ENCODE assay signal across 9 mouse cellular contexts in genomic region chr19:5461411-5461810, GRCm38 (mm10). TPM values are rescaled to one million over a fixed set of nuclear protein-coding genes. Genes with fewer than 3 reads are reported as not detected.
A peak's percentile ranks its signal among the peaks of the same experiment; 100 is the strongest.
DNase-seq lines count a peak whose midpoint lies in the region; ATAC-seq and TF ChIP-seq lines count a peak whose summit lies in the region.
"Had no signal": no experiment of that assay in that cellular context is flagged by ENCODE, and none has a peak within 500 bp of the region (broad histone marks: within the 10 kb centered on the region; RNA-seq: fewer than 3 reads in every experiment).

No protein-coding gene starts in this region.

- 85% methylated on average over 6 of the region's 6 CpGs for WGBS in embryonic facial prominence, embryonic 13.5 days
- WGBS in intestine, embryonic 14.5 days, result 88% methylated on average over 6 of the region's 6 CpGs
- WGBS in midbrain, postnatal 0 days, result 86% methylated on average over 6 of the region's 6 CpGs

- peak overlapping the region; percentile 79 for H3K9ac ChIP-seq in embryonic facial prominence, embryonic 13.5 days
- no peak overlapping the region; the same call in 1 of the 2 replicates for H3K9ac ChIP-seq in intestine, embryonic 14.5 days (ENCODE audit: low read length)
- peak overlapping the region; percentile 77 for H3K9ac ChIP-seq in midbrain, postnatal 0 days (replicated peaks; ENCODE audit: low read length, poor library complexity, severe bottlenecking)

- ATAC-seq in embryonic facial prominence, embryonic 13.5 days (ENCODE audit: insufficient number of reproducible peaks, insufficient read depth, low FRiP score, low TSS enrichment, low read depth), result no peak
- ATAC-seq in intestine, embryonic 14.5 days (replicated peaks; ENCODE audit: low FRiP score, low TSS enrichment, low read depth), result no peak
- no peak for ATAC-seq in midbrain, postnatal 0 days (ENCODE audit: low FRiP score)

- DNase-seq in layer of hippocampus, adult 2 months (ENCODE audit: low spot score in 2 of 2), result no peak
- DNase-seq in layer of hippocampus, adult 9-10 months (ENCODE audit: low spot score), result no peak
- DNase-seq in intestine, embryonic 14.5 days (ENCODE audit: low spot score), result no peak
- no peak for DNase-seq in midbrain, postnatal 0 days (ENCODE audit: low spot score)
- no peak for DNase-seq in embryo, embryonic 11 days
- no peak for DNase-seq in urinary bladder, postnatal 25 days (ENCODE audit: low spot score)
- no peak for DNase-seq in cerebellum, adult 18-20 months
- DNase-seq: lung, postnatal 10 days had no signal

- no peak for TF ChIP-seq CTCF in layer of hippocampus, adult 2 months (conservative IDR thresholded peaks at IDR 0.05)
- TF ChIP-seq CTCF in midbrain, postnatal 0 days (IDR thresholded peaks at IDR 0.05), result no peak

- H3K9me3 ChIP-seq in embryonic facial prominence, embryonic 13.5 days, result no peaks in the 10 kb centered on the region
- H3K9me3 ChIP-seq in intestine, embryonic 14.5 days (ENCODE audit: control insufficient read depth, low read length), result no peaks in the 10 kb centered on the region
- H3K9me3 ChIP-seq in midbrain, postnatal 0 days (ENCODE audit: low read length), result no peaks in the 10 kb centered on the region

- peaks cover 30% of the 10 kb centered on the region for H3K4me1 ChIP-seq in embryonic facial prominence, embryonic 13.5 days
- H3K4me1 ChIP-seq in intestine, embryonic 14.5 days (replicated peaks; ENCODE audit: control insufficient read depth, insufficient read depth, low read length), result peaks cover 30% of the 10 kb centered on the region
- peaks cover 5% of the 10 kb centered on the region for H3K4me1 ChIP-seq in midbrain, postnatal 0 days (ENCODE audit: insufficient read depth, low read length)

- peak overlapping the region; percentile 77 for H3K4me3 ChIP-seq in layer of hippocampus, adult 2 months
- H3K4me3 ChIP-seq in embryonic facial prominence, embryonic 13.5 days, result peak overlapping the region; percentile 68
- peak overlapping the region; percentile 91 for H3K4me3 ChIP-seq in intestine, embryonic 14.5 days (ENCODE audit: low read depth, low read length)
- H3K4me3 ChIP-seq in midbrain, postnatal 0 days (ENCODE audit: low read depth, low read length), result peak overlapping the region; percentile 74

- H3K27ac ChIP-seq in layer of hippocampus, adult 2 months, result no peak overlapping the region; the same call in 1 of the 2 replicates
- H3K27ac ChIP-seq in embryonic facial prominence, embryonic 13.5 days, result no peak overlapping the region
- H3K27ac ChIP-seq in intestine, embryonic 14.5 days (ENCODE audit: low read depth), result no peak overlapping the region
- no peak overlapping the region for H3K27ac ChIP-seq in midbrain, postnatal 0 days (ENCODE audit: low read depth, low read length)

- H3K4me2 ChIP-seq in embryonic facial prominence, embryonic 13.5 days, result peak overlapping the region; percentile 91
- peak overlapping the region; percentile 66 for H3K4me2 ChIP-seq in intestine, embryonic 14.5 days (ENCODE audit: low read length)
- H3K4me2 ChIP-seq in midbrain, postnatal 0 days (ENCODE audit: low read depth, low read length, poor library complexity, severe bottlenecking), result peak overlapping the region; percentile 94

- H3K36me3 ChIP-seq in embryonic facial prominence, embryonic 13.5 days, result peaks cover 45% of the 10 kb centered on the region
- peaks cover 39% of the 10 kb centered on the region for H3K36me3 ChIP-seq in intestine, embryonic 14.5 days (ENCODE audit: control insufficient read depth, insufficient read depth, low read length)
- H3K36me3 ChIP-seq in midbrain, postnatal 0 days (ENCODE audit: insufficient read depth, low read length), result peaks cover 25% of the 10 kb centered on the region

- peaks cover 7% of the 10 kb centered on the region; the same call in 1 of the 2 replicates for H3K27me3 ChIP-seq in embryonic facial prominence, embryonic 13.5 days
- H3K27me3 ChIP-seq in intestine, embryonic 14.5 days (replicated peaks; ENCODE audit: control insufficient read depth, insufficient read depth, low read length), result no peaks in the 10 kb centered on the region
- H3K27me3 ChIP-seq in midbrain, postnatal 0 days (ENCODE audit: insufficient read depth, low read length), result no peaks in the 10 kb centered on the region

RNA-seq across cellular contexts. Expression of gene Fibp, which starts 1.0 kb away (rescaled TPM):
- total RNA-seq in layer of hippocampus, adult 2 months (2021), result 10 to 100 TPM; 87.2 to 89.6 TPM
- polyA plus RNA-seq in embryonic facial prominence, embryonic 13.5 days (2015; fragmentation: Nextera tagmentation; extraction: Ambion mirVana), result 138 and 144 TPM in 2 replicates
- 111 and 112 TPM in 2 replicates for polyA plus RNA-seq in intestine, embryonic 14.5 days (2014; fragmentation: Nextera tagmentation; extraction: Ambion mirVana)
- 91.4 and 122 TPM in 2 replicates for total RNA-seq in midbrain, postnatal 0 days (2014; rRNA removed)
- 174 and 191 TPM in 2 replicates for polyA plus RNA-seq in midbrain, postnatal 0 days (2015; fragmentation: Nextera tagmentation; extraction: Ambion mirVana)

RNA-seq across cellular contexts. Expression of gene Ccdc85b, which starts 3.7 kb away (rescaled TPM):
- total RNA-seq in layer of hippocampus, adult 2 months (2021), result 10 to 100 TPM; 31.5 to 33.9 TPM
- polyA plus RNA-seq in embryonic facial prominence, embryonic 13.5 days (2015; fragmentation: Nextera tagmentation; extraction: Ambion mirVana), result 6.8 TPM in 2 replicates
- polyA plus RNA-seq in intestine, embryonic 14.5 days (2014; fragmentation: Nextera tagmentation; extraction: Ambion mirVana), result 7.1 TPM in 2 replicates
- total RNA-seq in midbrain, postnatal 0 days (2014; rRNA removed), result 14.3 and 19.4 TPM in 2 replicates
- polyA plus RNA-seq in midbrain, postnatal 0 days (2015; fragmentation: Nextera tagmentation; extraction: Ambion mirVana), result 15.4 and 15.6 TPM in 2 replicates

RNA-seq across cellular contexts. Expression of gene Ctsw, which starts 6.9 kb away (rescaled TPM):
- total RNA-seq in layer of hippocampus, adult 2 months (2021), result under 1 TPM in 1 of 2 experiments, not detected in 1; 0.31 TPM
- polyA plus RNA-seq in embryonic facial prominence, embryonic 13.5 days (2015; fragmentation: Nextera tagmentation; extraction: Ambion mirVana), result 1.6 and 2.4 TPM in 2 replicates
- polyA plus RNA-seq in intestine, embryonic 14.5 days (2014; fragmentation: Nextera tagmentation; extraction: Ambion mirVana), result 1.6 and 2.0 TPM in 2 replicates
- 0.33 and 0.94 TPM in 2 replicates for total RNA-seq in midbrain, postnatal 0 days (2014; rRNA removed)
- 1.5 and 1.9 TPM in 2 replicates for polyA plus RNA-seq in midbrain, postnatal 0 days (2015; fragmentation: Nextera tagmentation; extraction: Ambion mirVana)

RNA-seq across cellular contexts. Expression of gene Efemp2, which starts 12.3 kb away (rescaled TPM):
- total RNA-seq in layer of hippocampus, adult 2 months (2021), result 10 to 100 TPM; 13.2 to 14.1 TPM
- polyA plus RNA-seq in embryonic facial prominence, embryonic 13.5 days (2015; fragmentation: Nextera tagmentation; extraction: Ambion mirVana), result 200 and 207 TPM in 2 replicates
- 136 and 151 TPM in 2 replicates for polyA plus RNA-seq in intestine, embryonic 14.5 days (2014; fragmentation: Nextera tagmentation; extraction: Ambion mirVana)
- total RNA-seq in midbrain, postnatal 0 days (2014; rRNA removed), result 32.9 and 33.7 TPM in 2 replicates
- 35.2 and 36.1 TPM in 2 replicates for polyA plus RNA-seq in midbrain, postnatal 0 days (2015; fragmentation: Nextera tagmentation; extraction: Ambion mirVana)

RNA-seq across cellular contexts. Expression of gene Fosl1, which starts 14.1 kb away (rescaled TPM):
- total RNA-seq in layer of hippocampus, adult 2 months (2021), result not detected
- not detected in 2 replicates for polyA plus RNA-seq in embryonic facial prominence, embryonic 13.5 days (2015; fragmentation: Nextera tagmentation; extraction: Ambion mirVana)
- polyA plus RNA-seq in intestine, embryonic 14.5 days (2014; fragmentation: Nextera tagmentation; extraction: Ambion mirVana), result not detected in 2 replicates
- 0.11 TPM in 1 of 2 replicates, not detected in the other for total RNA-seq in midbrain, postnatal 0 days (2014; rRNA removed)
- not detected in 2 replicates for polyA plus RNA-seq in midbrain, postnatal 0 days (2015; fragmentation: Nextera tagmentation; extraction: Ambion mirVana)
